Mouse (Mus musculus): ENCODE measurements around the gene Fiz1.

Fiz1 gene

DNA sequence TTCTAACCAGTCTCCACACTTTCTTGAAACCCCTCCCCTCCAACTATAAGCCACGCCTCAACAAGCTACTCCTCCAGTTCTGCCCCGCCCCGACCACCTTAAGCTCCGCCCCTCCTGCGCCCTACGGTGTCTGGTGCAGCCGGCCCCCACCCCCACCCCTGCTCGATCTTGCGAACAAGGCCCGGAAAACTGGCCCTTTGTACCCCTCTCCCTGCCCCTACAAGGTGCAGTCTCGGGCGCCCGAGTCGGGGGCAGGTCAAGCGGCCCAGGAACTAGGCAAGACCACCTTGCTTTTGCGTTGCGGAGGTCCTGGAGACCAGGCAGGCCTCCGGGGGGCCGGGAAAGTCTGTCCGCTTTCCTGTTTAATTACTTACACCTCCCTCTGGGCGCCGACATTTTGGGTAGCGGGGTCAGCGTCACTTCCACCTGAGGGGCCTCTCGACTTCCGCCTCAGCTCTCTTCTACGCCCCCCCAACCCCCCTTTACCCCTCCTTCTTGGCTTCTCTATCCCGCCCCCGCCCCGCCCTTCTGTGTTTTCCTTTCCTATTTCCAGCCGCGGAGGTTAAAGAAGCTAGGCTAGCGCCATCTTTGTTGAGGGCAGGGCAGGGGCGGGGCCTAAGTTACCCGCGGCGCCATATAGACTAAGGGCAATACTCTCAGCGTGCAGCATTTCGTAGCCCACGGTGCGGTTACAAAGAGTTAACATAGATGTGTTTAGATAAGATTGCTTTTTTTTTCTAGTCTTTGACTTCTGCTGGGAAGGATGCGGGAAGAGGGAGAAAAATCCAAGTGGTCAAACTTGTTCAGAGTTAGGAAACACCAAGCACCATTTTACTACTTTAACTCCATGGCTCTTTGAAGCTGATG, at the start of gene Fiz1, which contains the start of gene Zfp524:
Gene Fiz1 (minus strand): TSS at position 447 of the 867 bp plus-strand sequence.
Gene Zfp524 (plus strand): TSS at position 165 of the 867 bp plus-strand sequence.
- peak; percentile 98 for DNase-seq (ENCODE audit: low spot score)

DNA sequence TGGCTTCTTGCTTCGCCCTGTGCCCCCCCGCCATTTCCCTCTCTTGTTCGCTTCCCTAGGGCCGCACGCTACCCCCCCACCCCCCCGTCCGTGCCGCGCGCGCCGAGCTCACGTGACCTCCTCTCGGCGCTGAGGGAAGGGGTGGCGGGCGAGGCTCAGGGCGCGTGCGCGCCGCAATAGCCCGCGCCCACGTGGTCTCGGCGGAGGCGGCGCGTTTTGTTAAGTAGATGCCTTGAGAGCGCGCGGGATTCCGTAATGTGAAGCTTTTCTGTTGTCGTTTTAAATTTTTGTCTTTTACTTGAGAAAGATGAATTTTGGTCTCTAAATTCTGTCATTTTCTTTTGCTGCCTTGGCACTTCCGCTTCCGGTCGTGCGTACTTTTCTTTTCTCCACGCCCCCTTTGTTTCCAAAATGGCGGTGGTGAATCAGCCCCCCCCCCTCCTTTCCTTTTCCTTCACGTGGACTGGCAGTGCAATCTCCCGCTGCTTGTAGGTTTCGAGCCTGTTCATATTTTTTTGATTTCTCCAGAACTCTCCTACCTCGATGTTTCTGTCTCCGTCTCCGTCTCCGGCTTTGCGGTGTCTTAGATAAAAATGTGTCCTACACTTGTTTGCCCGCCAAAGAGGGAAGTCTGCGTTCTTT, 48.0 kb upstream of the Fiz1 start:
- DNase-seq (ENCODE audit: low spot score): peak; percentile 74

- DNase-seq (ENCODE audit: low spot score): peak; percentile 99
Observed at GRCm38 (mm10) chr7:5061774-5062359, 47.4 kb upstream of the Fiz1 start, which contains the start of gene U2af2. TSS of gene U2af2 (plus strand) at chr7:5062143.

DNA sequence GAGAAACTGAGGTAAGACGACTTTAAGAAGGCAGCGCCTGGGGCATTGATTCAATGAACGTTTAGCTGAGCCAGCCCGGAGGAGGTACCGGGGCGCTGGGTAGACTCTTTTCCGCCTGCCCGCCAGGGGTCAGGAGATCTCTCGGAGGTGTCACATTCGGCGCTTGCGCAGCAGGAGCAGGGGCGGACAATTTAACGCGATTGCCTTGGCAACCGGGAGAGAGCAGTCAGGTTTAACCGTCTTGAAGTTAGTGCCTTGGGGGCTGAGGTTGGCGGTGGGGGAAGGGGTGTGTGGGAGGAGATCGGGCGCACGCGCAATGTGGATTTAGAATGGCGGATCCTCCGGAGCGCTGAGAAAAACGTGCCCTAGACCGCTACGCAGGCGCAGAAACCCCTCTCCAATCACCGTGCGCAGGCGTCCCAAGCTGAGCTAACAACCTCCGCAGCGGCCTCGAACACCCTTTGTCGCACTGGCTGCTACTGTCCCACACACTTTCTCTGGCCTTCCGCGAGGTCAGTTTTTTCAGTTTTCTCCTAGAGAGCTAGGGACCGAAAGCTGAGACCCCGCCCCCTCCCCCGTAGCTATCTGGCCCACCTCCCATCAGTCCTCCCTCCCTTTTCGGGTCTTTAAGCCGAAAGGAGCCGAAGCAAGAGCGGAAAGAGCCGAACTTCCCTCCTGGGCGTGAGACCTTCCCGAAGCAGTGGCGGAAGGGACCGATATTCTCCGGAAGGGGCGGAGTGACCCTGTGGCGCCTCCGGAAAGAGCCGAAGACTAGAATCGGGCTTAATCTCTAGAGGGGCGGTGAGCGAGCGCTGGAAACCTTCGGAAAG, 46.7 kb upstream of the Fiz1 start:
- peak; percentile 99 for DNase-seq (ENCODE audit: low spot score)

GRCm38 (mm10) chr7:5060239-5060731, 45.8 kb upstream of the Fiz1 start:
- peak; percentile 90 for DNase-seq (ENCODE audit: low spot score)

- no peak for DNase-seq (ENCODE audit: low spot score)
Observed at GRCm38 (mm10) chr7:5059421-5059820, 44.9 kb upstream of the Fiz1 start.

GRCm38 (mm10) chr7:5058631-5059030, 44.1 kb upstream of the Fiz1 start:
- no peak for DNase-seq (ENCODE audit: low spot score)

- DNase-seq (ENCODE audit: low spot score): no peak
Observed at GRCm38 (mm10) chr7:5057804-5058203, 43.3 kb upstream of the Fiz1 start.

- DNase-seq (ENCODE audit: low spot score): no peak
Observed at GRCm38 (mm10) chr7:5057381-5057780, 42.9 kb upstream of the Fiz1 start.

GRCm38 (mm10) chr7:5056651-5057263, 42.3 kb upstream of the Fiz1 start:
- DNase-seq (ENCODE audit: low spot score): peak; percentile 65

DNA sequence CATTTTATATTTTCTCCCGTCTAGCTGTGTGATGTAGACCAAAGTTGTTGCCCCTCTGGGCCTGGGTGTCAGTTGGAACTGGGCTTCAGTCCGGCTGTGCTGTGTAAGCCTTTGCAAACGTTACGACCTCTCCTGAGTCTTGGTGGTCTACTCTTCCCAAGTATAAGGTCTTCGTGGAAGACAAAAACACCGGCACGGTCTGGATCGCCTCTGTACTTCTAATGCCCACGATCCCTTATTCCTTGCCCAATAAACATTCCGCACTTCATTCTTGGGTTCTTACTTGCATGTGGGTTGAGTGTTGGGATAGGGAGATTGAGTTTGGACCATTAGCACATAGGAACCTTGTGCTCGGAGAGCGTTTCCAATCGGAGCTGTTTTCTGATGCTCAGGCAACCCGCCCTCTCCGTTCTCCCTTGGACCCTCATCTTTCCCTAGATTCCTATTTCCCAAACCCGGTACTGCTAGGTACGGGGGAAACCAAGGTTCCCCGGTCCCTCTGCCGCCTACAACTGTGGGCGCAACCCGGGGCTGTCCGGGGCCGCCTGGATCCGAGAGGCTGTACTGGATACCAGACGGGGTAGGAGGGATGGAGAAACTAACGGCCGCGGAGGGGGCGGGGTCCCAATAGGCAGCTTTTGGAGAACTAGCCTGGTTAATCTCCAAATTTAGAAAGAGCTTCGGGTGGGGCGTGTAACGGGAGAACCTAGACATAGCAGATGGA, 39.1 kb upstream of the Fiz1 start:
- peak; percentile 60 for DNase-seq (ENCODE audit: low spot score)

- DNase-seq (ENCODE audit: low spot score): peak; percentile 54
Observed at GRCm38 (mm10) chr7:5052931-5053343, 38.4 kb upstream of the Fiz1 start.

DNA sequence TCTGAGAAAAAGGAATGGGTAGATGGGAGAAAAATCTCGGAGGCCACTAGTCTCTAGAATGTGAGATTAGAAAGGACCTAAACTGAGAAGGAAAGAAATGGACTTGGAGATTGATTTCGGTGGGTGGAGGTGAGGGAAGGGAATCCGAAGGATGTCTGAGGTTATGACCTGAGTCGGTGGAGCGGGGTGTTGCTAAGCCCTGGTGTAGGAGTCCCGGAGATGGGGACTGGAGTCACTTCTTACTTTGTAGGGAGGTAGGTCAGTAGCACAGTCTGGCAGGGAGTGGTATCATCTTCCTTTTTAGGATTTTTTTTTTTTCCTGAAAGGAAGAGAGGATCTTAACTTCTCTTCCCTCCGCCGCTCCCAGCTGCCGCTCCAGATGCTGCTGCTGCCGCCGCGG, 37.9 kb upstream of the Fiz1 start:
- DNase-seq (ENCODE audit: low spot score): no peak

DNA sequence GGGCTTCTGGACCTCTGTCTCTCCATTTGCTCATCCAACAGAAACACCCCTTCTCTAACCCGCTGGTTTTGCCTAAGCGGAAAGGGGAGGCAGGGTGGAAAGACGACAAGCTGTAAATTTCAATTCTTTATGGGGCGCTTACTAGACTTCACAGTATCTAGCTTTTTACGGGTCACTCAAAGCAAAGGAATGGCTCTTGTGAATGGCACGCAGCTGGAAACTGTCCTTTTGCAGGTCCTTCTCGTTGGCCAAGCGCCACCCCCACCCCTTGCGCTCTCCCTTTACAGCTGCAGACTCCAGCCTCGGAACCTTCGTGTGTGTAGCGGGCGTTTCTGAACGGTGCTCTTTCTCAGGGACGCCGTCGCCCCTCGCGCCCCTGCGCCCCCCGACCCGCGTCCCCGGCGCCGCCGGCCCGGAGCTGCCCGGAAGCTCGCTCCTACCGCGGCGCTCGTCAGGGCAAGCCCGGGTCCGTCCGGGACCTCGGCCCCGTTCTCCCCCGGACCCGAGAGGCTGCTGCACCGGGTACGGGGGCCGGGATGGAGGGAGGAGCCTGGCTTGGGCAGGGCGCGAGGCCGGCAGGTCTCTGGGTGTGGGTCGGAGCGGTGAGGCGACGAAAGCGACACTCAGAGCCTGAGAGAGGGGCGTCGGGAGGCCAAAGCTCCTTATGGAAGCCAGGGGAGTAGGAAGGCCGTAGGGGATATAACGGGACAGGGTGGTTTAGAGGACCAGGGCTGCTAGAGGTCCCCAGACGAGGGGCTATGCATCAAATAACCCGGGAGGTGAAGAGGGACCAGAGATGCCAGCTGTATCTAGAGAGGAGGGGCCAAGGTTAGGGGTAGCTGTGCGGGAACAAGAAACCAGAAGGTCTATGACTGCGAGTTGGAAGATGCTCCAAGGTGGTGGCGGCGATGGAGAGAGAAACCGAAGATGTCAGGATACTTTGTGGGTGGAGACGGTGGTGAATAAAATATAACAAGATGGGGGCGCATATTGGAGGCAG, 37.0 kb upstream of the Fiz1 start, which contains the start of gene Zfp580:
Gene Zfp580 (plus strand): TSS at position 346 of the 1,000 bp plus-strand sequence.
- peak; percentile 85 for DNase-seq (ENCODE audit: low spot score)

GRCm38 (mm10) chr7:5047313-5047712, 32.8 kb upstream of the Fiz1 start:
- no peak for DNase-seq (ENCODE audit: low spot score)

DNA sequence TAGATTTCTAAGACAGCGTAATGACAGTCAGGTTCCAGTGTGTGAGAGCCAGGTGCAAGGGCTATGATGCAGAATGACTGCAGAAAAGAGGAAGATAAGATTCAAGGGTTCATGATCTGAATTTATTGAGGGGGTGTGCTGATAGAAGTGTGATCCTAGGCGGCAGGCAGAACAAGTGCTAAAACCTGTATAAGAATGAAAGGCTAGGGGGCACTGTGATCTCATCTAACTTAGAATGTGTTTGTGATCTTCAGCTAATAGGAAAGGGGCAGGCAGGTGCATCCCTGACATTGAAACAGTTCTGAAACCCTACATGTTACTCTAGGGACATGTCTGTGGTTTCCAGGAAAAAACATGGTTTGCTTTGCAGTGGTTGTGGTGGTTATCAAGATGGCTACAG, 31.6 kb upstream of the Fiz1 start:
- DNase-seq (ENCODE audit: low spot score): no peak

- DNase-seq (ENCODE audit: low spot score): no peak
Observed at GRCm38 (mm10) chr7:5044981-5045380, 30.5 kb upstream of the Fiz1 start.

GRCm38 (mm10) chr7:5038940-5039339, 24.4 kb upstream of the Fiz1 start:
- DNase-seq (ENCODE audit: low spot score): no peak

GRCm38 (mm10) chr7:5038109-5038732, 23.7 kb upstream of the Fiz1 start, which contains the start of gene Zfp784:
TSS of gene Zfp784 (minus strand) at chr7:5038446.
- DNase-seq (ENCODE audit: low spot score): peak; percentile 95
